In genomic region chr7:79504723-79505122, GRCm38 (mm10) we compare ENCODE assay signal across 8 mouse cellular contexts. TPM values are rescaled to one million over a fixed set of nuclear protein-coding genes. Genes with fewer than 3 reads are reported as not detected.
DNase-seq lines count a peak whose midpoint lies in the region; ATAC-seq lines count a peak whose summit lies in the region.

No protein-coding gene starts in this region.

- peaks cover 4% of the 10 kb centered on the region; the same call in 1 of the 2 replicates for H3K4me1 ChIP-seq in liver, embryonic 11.5 days (replicated peaks; ENCODE audit: control insufficient read depth, insufficient read depth, low read length)

- peak overlapping the region; percentile 42 for H3K4me3 ChIP-seq in liver, embryonic 11.5 days (ENCODE audit: low read depth, low read length)

- no peaks in the 10 kb centered on the region for H3K9me3 ChIP-seq in liver, embryonic 11.5 days (ENCODE audit: control insufficient read depth, low read length)

- H3K27me3 ChIP-seq in liver, embryonic 11.5 days (replicated peaks; ENCODE audit: control insufficient read depth, insufficient read depth, low read length) = peaks cover 100% of the 10 kb centered on the region

- peak overlapping the region; percentile 55 for H3K4me2 ChIP-seq in liver, embryonic 11.5 days

- peak; percentile 25 for DNase-seq in CD4-positive, CD25-positive, alpha-beta regulatory T cell, adult 2 months (ENCODE audit: low read depth, low spot score)
- peak; percentile 95 for DNase-seq in cerebellum, adult 8-10 months
- DNase-seq in forelimb bud, embryonic 11.5 days (ENCODE audit: low read depth, low spot score) = peak; percentile 83
- DNase-seq in kidney, postnatal 14 days = peak; percentile 59
- peak; percentile 65 for DNase-seq in liver, embryonic 11.5 days (ENCODE audit: low spot score)
- DNase-seq in retina, adult 2 months (ENCODE audit: low read depth, low spot score) = peak; percentile 54
- DNase-seq in thymus, postnatal 25 days = no peak

- WGBS in liver, embryonic 11.5 days = 1% methylated on average over 39 of the region's 42 CpGs

- no peak overlapping the region for H3K27ac ChIP-seq in liver, embryonic 11.5 days (ENCODE audit: low read depth, low read length)

- H3K9ac ChIP-seq in liver, embryonic 11.5 days (ENCODE audit: low read depth, low read length) = no peak overlapping the region

- no peak for ATAC-seq in CD4-positive, CD25-positive, alpha-beta regulatory T cell, adult 4 months
- ATAC-seq in liver, embryonic 11.5 days (replicated peaks; ENCODE audit: low FRiP score) = peak; percentile 68

- no peaks in the 10 kb centered on the region for H3K36me3 ChIP-seq in liver, embryonic 11.5 days (ENCODE audit: control insufficient read depth, insufficient read depth, low read length)

RNA-seq across cellular contexts. Expression of gene Polg, which starts 38.6 kb away (rescaled TPM):
- 10 to 100 TPM; 29.3 to 34.8 TPM for polyA plus RNA-seq in CD4-positive, CD25-positive, alpha-beta regulatory T cell, adult 4 months (2017; shearing (Covaris generic))
- 39.8 and 41.1 TPM in 2 replicates for polyA plus RNA-seq in liver, embryonic 11.5 days (2014; fragmentation: Nextera tagmentation; extraction: Ambion mirVana)
